In the genomic region with DNA sequence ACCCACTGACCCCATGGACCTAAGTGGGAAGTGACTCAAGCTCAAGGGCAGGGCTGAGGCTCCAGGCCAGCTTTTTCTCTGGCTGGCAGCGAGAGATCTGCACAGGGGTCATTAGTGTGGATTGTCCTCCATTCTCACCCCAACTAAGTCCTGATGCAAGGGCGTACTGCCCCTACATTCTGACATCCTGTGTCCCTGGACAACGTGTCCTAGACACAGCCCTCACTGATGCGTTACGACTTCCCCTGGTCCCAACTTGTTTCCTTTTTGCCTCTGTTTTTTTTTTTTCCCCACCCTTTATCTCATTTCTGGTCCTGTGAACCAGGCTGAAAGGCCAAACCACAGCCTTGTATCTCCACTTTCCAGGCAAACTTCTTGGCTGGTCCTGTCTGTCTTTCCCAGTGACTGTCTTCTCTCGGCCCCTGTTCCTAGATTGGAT, we compare ENCODE assay signal across 15 mouse cellular contexts. TPM values are rescaled to one million over a fixed set of nuclear protein-coding genes. Genes with fewer than 3 reads are reported as not detected.
DNase-seq lines count a peak whose midpoint lies in the region; ATAC-seq lines count a peak whose summit lies in the region.
"Had no signal": no experiment of that assay in that cellular context is flagged by ENCODE, and none has a peak within 500 bp of the region (broad histone marks: within the 10 kb centered on the region; RNA-seq: fewer than 3 reads in every experiment).

No protein-coding gene starts in this region.

- no peak overlapping the region for H3K9ac ChIP-seq in heart, embryonic 12.5 days
- H3K9ac ChIP-seq: hindbrain, embryonic 14.5 days; liver, embryonic 13.5 days had no signal

- H3K27me3 ChIP-seq in heart, embryonic 12.5 days (replicated peaks), result no peaks in the 10 kb centered on the region
- H3K27me3 ChIP-seq in embryonic facial prominence, embryonic 10.5 days (replicated peaks; ENCODE audit: low read depth, poor library complexity, severe bottlenecking), result no peaks in the 10 kb centered on the region

- no peak overlapping the region for H3K27ac ChIP-seq in heart, embryonic 12.5 days (ENCODE audit: poor library complexity, severe bottlenecking)
- peak overlapping the region; percentile 66 for H3K27ac ChIP-seq in embryonic facial prominence, embryonic 10.5 days (replicated peaks)
- H3K27ac ChIP-seq: hindbrain, embryonic 14.5 days; liver, embryonic 13.5 days had no signal

- H3K36me3 ChIP-seq in heart, embryonic 12.5 days, result no peaks in the 10 kb centered on the region
- H3K36me3 ChIP-seq in embryonic facial prominence, embryonic 10.5 days (replicated peaks), result no peaks in the 10 kb centered on the region
- H3K36me3 ChIP-seq: liver, embryonic 13.5 days had no signal

- no peak for ATAC-seq in heart, embryonic 12.5 days (ENCODE audit: insufficient number of reproducible peaks, low FRiP score)
- ATAC-seq: intestine, postnatal 0 days had no signal

- 50% methylated on average over 6 of the region's 6 CpGs for WGBS in heart, embryonic 12.5 days
- WGBS in embryonic facial prominence, embryonic 10.5 days, result 66% methylated on average over 6 of the region's 6 CpGs

- H3K9me3 ChIP-seq in heart, embryonic 12.5 days (replicated peaks), result no peaks in the 10 kb centered on the region
- H3K9me3 ChIP-seq in embryonic facial prominence, embryonic 10.5 days, result no peaks in the 10 kb centered on the region
- H3K9me3 ChIP-seq: liver, embryonic 13.5 days had no signal

- no peak overlapping the region for H3K4me3 ChIP-seq in heart, embryonic 12.5 days
- H3K4me3 ChIP-seq in embryonic facial prominence, embryonic 10.5 days, result no peak overlapping the region
- H3K4me3 ChIP-seq: erythroblast, embryonic 14.5 days; liver, embryonic 13.5 days had no signal

- peak; percentile 41 to 73 for DNase-seq in heart, adult 18-20 months
- DNase-seq in lung, adult 18-20 months, result peak; percentile 30 to 37
- no peak for DNase-seq in lung, postnatal 4 days
- DNase-seq in MEL-GATA-1-ER (ENCODE audit: extremely low read depth, low read depth), result peak; percentile 62
- DNase-seq in embryonic facial prominence, embryonic 10.5 days (ENCODE audit: low spot score), result no peak
- no peak for DNase-seq in testis, postnatal 10 days (ENCODE audit: low spot score)
- DNase-seq in cerebellum, adult 9-10 months, result no peak
- DNase-seq: cerebellum, adult 9-11 months; liver, embryonic 13.5 days; right cerebral cortex, postnatal 4 days had no signal

- H3K4me1 ChIP-seq in heart, embryonic 12.5 days (replicated peaks), result peaks cover 44% of the 10 kb centered on the region
- peaks cover 50% of the 10 kb centered on the region for H3K4me1 ChIP-seq in embryonic facial prominence, embryonic 10.5 days

- H3K4me2 ChIP-seq in heart, embryonic 12.5 days, result no peak overlapping the region
- H3K4me2 ChIP-seq: hindbrain, embryonic 14.5 days; midbrain, embryonic 11.5 days had no signal

RNA-seq across cellular contexts. Expression of a gene that starts 10.9 kb away (rescaled TPM):
- 1 to 10 TPM; 3.6 to 4.5 TPM for total RNA-seq in heart, adult 18-20 months (2021)
- polyA plus RNA-seq in heart, embryonic 12.5 days (2016; fragmentation: Nextera tagmentation; extraction: Ambion mirVana), result 9.6 and 11.9 TPM in 2 replicates
- polyA plus RNA-seq in embryonic facial prominence, embryonic 10.5 days (2016; fragmentation: Nextera tagmentation; extraction: Ambion mirVana), result 2.9 and 4.2 TPM in 2 replicates

Comparison
In these comparisons a context has a peak if more than half of its experiments do, and no peak if none do; other contexts are left out.
1. DNase-seq: peak in heart, adult 18-20 months (2 of 2), lung, adult 18-20 months (2 of 2) and MEL-GATA-1-ER (single experiment); none in lung, postnatal 4 days (0 of 2), embryonic facial prominence, embryonic 10.5 days (single experiment), testis, postnatal 10 days (single experiment) and cerebellum, adult 9-10 months (single experiment).